Mouse (Mus musculus): ENCODE measurements at regions not wholly inside any gene's neighbourhood (a gene's known extent, or its start where the extent isn't known, plus 50 kb on each side); places are given as distances from the start of the nearest gene placed in this dataset.
"Not testable (repeated sequence)": the region's sequence is repeated elsewhere in the genome, so short reads cannot be mapped to it uniquely, and the experiment has no call there.

- intact Hi-C loops (cut with DNase I): no loop called here
These were observed 496.5 kb upstream of the Impg1 start for GRCm38 (mm10) chr9:80961818-80962217.

GRCm38 (mm10) chr9:80942991-80943390 is 477.7 kb upstream of the Impg1 start:
- intact Hi-C loops (cut with DNase I): loop anchor here (10.0 kb wide), 2 partner anchors 152 to 682 kb away; no protein-coding TSS in a partner anchor

GRCm38 (mm10) chr9:80941424-80941823 is 476.1 kb upstream of the Impg1 start:
- intact Hi-C loops (cut with DNase I): loop anchor here (10.0 kb wide), 2 partner anchors 153 to 683 kb away; no protein-coding TSS in a partner anchor

GRCm38 (mm10) chr9:80938238-80938637 is 473.0 kb upstream of the Impg1 start:
- intact Hi-C loops (cut with DNase I): no loop called here

GRCm38 (mm10) chr9:80930628-80931027 is 465.3 kb upstream of the Impg1 start:
- intact Hi-C loops (cut with DNase I): no loop called here

GRCm38 (mm10) chr9:80920304-80920703 is 455.0 kb upstream of the Impg1 start:
- intact Hi-C loops (cut with DNase I): no loop called here

GRCm38 (mm10) chr9:80913867-80914266 is 448.6 kb upstream of the Impg1 start:
- intact Hi-C loops (cut with DNase I): no loop called here

GRCm38 (mm10) chr9:80912177-80912576 is 446.9 kb upstream of the Impg1 start:
- intact Hi-C loops (cut with DNase I): no loop called here

- intact Hi-C loops (cut with DNase I): no loop called here
These were observed 401.5 kb upstream of the Impg1 start for GRCm38 (mm10) chr9:80866807-80867206.

- intact Hi-C loops (cut with DNase I): no loop called here
These were observed 393.7 kb upstream of the Impg1 start for GRCm38 (mm10) chr9:80858998-80859397.

GRCm38 (mm10) chr9:80848190-80848589 is 382.9 kb upstream of the Impg1 start:
- intact Hi-C loops (cut with DNase I): no loop called here

GRCm38 (mm10) chr9:80832808-80833207 is 367.5 kb upstream of the Impg1 start:
- intact Hi-C loops (cut with DNase I): no loop called here

- intact Hi-C loops (cut with DNase I): no loop called here
These were observed 360.1 kb upstream of the Impg1 start for GRCm38 (mm10) chr9:80825346-80825745.

- intact Hi-C loops (cut with DNase I): no loop called here
These were observed 354.8 kb upstream of the Impg1 start for GRCm38 (mm10) chr9:80820066-80820465.

- intact Hi-C loops (cut with DNase I): no loop called here
These were observed 353.8 kb upstream of the Impg1 start for GRCm38 (mm10) chr9:80819070-80819469.

GRCm38 (mm10) chr9:80813921-80814320 is 348.6 kb upstream of the Impg1 start:
- intact Hi-C loops (cut with DNase I): not testable (repeated sequence)

- intact Hi-C loops (cut with DNase I): no loop called here
These were observed 326.2 kb upstream of the Impg1 start for GRCm38 (mm10) chr9:80791523-80791922.

- intact Hi-C loops (cut with DNase I): no loop called here
These were observed 309.3 kb upstream of the Impg1 start for GRCm38 (mm10) chr9:80774541-80774940.

- intact Hi-C loops (cut with DNase I): not testable (repeated sequence)
These were observed 270.5 kb upstream of the Impg1 start for GRCm38 (mm10) chr9:80735806-80736205.

GRCm38 (mm10) chr9:80732971-80733370 is 267.7 kb upstream of the Impg1 start:
- intact Hi-C loops (cut with DNase I): no loop called here

- intact Hi-C loops (cut with DNase I): no loop called here
These were observed 258.4 kb upstream of the Impg1 start for GRCm38 (mm10) chr9:80723638-80724037.

- intact Hi-C loops (cut with DNase I): no loop called here
These were observed 253.2 kb upstream of the Impg1 start for GRCm38 (mm10) chr9:80718516-80718915.

GRCm38 (mm10) chr9:80709781-80710180 is 244.5 kb upstream of the Impg1 start:
- intact Hi-C loops (cut with DNase I): no loop called here

GRCm38 (mm10) chr9:80705264-80705663 is 240.0 kb upstream of the Impg1 start:
- intact Hi-C loops (cut with DNase I): no loop called here
